ENCODE assay signal across 12 mouse cellular contexts in genomic region chr9:110999856-111000255, GRCm38 (mm10). TPM values are rescaled to one million over a fixed set of nuclear protein-coding genes. Genes with fewer than 3 reads are reported as not detected.
DNase-seq lines count a peak whose midpoint lies in the region; ATAC-seq lines count a peak whose summit lies in the region.
"Had no signal": no experiment of that assay in that cellular context is flagged by ENCODE, and none has a peak within 500 bp of the region (broad histone marks: within the 10 kb centered on the region; RNA-seq: fewer than 3 reads in every experiment).

No protein-coding gene starts in this region.

- no peak overlapping the region for H3K4me3 ChIP-seq in kidney, embryonic 16.5 days (ENCODE audit: low read length)
- H3K4me3 ChIP-seq: megakaryocyte, embryonic 14.5 days had no signal

- no peak overlapping the region for H3K27ac ChIP-seq in kidney, embryonic 16.5 days (ENCODE audit: low read length)

- no peak overlapping the region for H3K9ac ChIP-seq in kidney, embryonic 16.5 days (replicated peaks; ENCODE audit: low read length)

- DNase-seq in kidney, adult 11 months = peak; percentile 50
- DNase-seq in adrenal gland, postnatal 36 days = peak; percentile 37 to 62
- DNase-seq in kidney, adult 9 months = peak; percentile 71
- peak; percentile 81 for DNase-seq in lung, postnatal 36 days
- DNase-seq in layer of hippocampus, adult 11-12 months (ENCODE audit: low spot score) = no peak
- no peak for DNase-seq in frontal cortex, postnatal 14 days (ENCODE audit: low spot score in 2 of 2)
- DNase-seq: cerebellum, adult 11-12 months; liver; thymus, postnatal 25 days had no signal

- ATAC-seq in kidney, embryonic 16.5 days (ENCODE audit: low FRiP score, low TSS enrichment) = no peak
- ATAC-seq: hindbrain, embryonic 16.5 days had no signal

- 73% methylated on average over 10 of the region's 10 CpGs for WGBS in kidney, embryonic 16.5 days

- H3K4me2 ChIP-seq in kidney, embryonic 16.5 days (replicated peaks; ENCODE audit: low read depth, low read length) = no peak overlapping the region

- no peaks in the 10 kb centered on the region for H3K9me3 ChIP-seq in kidney, embryonic 16.5 days (ENCODE audit: low read length)
- H3K9me3 ChIP-seq: megakaryocyte, embryonic 14.5 days had no signal

- H3K36me3 ChIP-seq in kidney, embryonic 16.5 days (ENCODE audit: insufficient read depth, low read length) = no peaks in the 10 kb centered on the region

- no peaks in the 10 kb centered on the region for H3K27me3 ChIP-seq in kidney, embryonic 16.5 days (ENCODE audit: insufficient read depth, low read length)

- H3K4me1 ChIP-seq in kidney, embryonic 16.5 days (ENCODE audit: insufficient read depth, low read length) = no peaks in the 10 kb centered on the region

RNA-seq across cellular contexts. Expression of gene Rtp3, which starts 9.5 kb away (rescaled TPM):
- polyA plus RNA-seq in kidney, embryonic 16.5 days (2015; fragmentation: Nextera tagmentation; extraction: Ambion mirVana) = 0.44 and 1.2 TPM in 2 replicates
- 1 to 10 TPM; 2.3 to 4.9 TPM for total RNA-seq in adrenal gland, postnatal 36 days (2021)
- polyA plus RNA-seq: hindbrain, embryonic 16.5 days had no signal

RNA-seq across cellular contexts. Expression of gene Ltf, which starts 19.2 kb away (rescaled TPM):
- 1.8 and 3.1 TPM in 2 replicates for polyA plus RNA-seq in kidney, embryonic 16.5 days (2015; fragmentation: Nextera tagmentation; extraction: Ambion mirVana)
- 1 to 10 TPM in 1 of 2 experiments, under 1 TPM in 1; 0.66 to 1.1 TPM for total RNA-seq in adrenal gland, postnatal 36 days (2021)

RNA-seq across cellular contexts. Expression of gene Lrrc2, which starts 48.5 kb away (rescaled TPM):
- 0.18 and 0.21 TPM in 2 replicates for polyA plus RNA-seq in kidney, embryonic 16.5 days (2015; fragmentation: Nextera tagmentation; extraction: Ambion mirVana)
- total RNA-seq in adrenal gland, postnatal 36 days (2021) = 10 to 100 TPM in 1 of 2 experiments, 1 to 10 TPM in 1; 7.9 to 11.1 TPM

RNA-seq across cellular contexts. Expression of gene Tdgf1, which starts 53.9 kb away (rescaled TPM):
- not detected in 2 replicates for polyA plus RNA-seq in kidney, embryonic 16.5 days (2015; fragmentation: Nextera tagmentation; extraction: Ambion mirVana)
- not detected for total RNA-seq in adrenal gland, postnatal 36 days (2021)

RNA-seq across cellular contexts. Expression of gene Ccrl2, which starts 57.5 kb away (rescaled TPM):
- polyA plus RNA-seq in kidney, embryonic 16.5 days (2015; fragmentation: Nextera tagmentation; extraction: Ambion mirVana) = 0.96 and 1.2 TPM in 2 replicates
- 1 to 10 TPM; 7.2 to 9.2 TPM for total RNA-seq in adrenal gland, postnatal 36 days (2021)

Comparison
In these comparisons a context has a peak if more than half of its experiments do, and no peak if none do; other contexts are left out.
1. DNase-seq: peak in kidney, adult 11 months (single experiment), adrenal gland, postnatal 36 days (2 of 2), kidney, adult 9 months (single experiment) and lung, postnatal 36 days (single experiment); none in layer of hippocampus, adult 11-12 months (single experiment) and frontal cortex, postnatal 14 days (0 of 2).